Mouse (Mus musculus) gastrocnemius, adult 2 months (tissue): ENCODE results near the gene B4galt7. TPM values are rescaled to one million over a fixed set of nuclear protein-coding genes. Genes with fewer than 3 reads are reported as not detected.
"Not testable (repeated sequence)": the region's sequence is repeated elsewhere in the genome, so short reads cannot be mapped to it uniquely, and the experiment has no call there.

ENCODE experiments used
- DNase-seq: peaks from one replicate; pipeline ENCODE4 v3.0.0; 2022
- H3K27ac ChIP-seq: fragments of 200-600 bp; 2 replicates; pipeline ENCODE4 v1.8.1; 2022; ENCODE audit warnings: mild to moderate bottlenecking
- H3K4me3 ChIP-seq: fragments of 200-600 bp; 2 replicates; pipeline ENCODE4 v1.8.1; 2022; ENCODE audit warnings: mild to moderate bottlenecking, moderate library complexity
- CTCF ChIP-seq: fragments of 200-600 bp; IDR thresholded peaks from 2 replicates; pipeline ENCODE4 v1.8.1; 2022; ENCODE audit warnings: antibody characterized with exemption, mild to moderate bottlenecking, moderate library complexity
- intact Hi-C: fragments of 180-260 bp; cut with DNase I; formaldehyde crosslinking; loops from one replicate; pipeline ENCODE4 v1.15.1; 2025
- total RNA-seq, 2 experiments: library from RNA; stranded (reverse); gene quantifications; 2 replicates each; pipeline ENCODE4 v1.2.3; 2021

Gene B4galt7
- total RNA-seq, 2 experiments from 2014 or later = 5.9 to 7.1 TPM

DNA sequence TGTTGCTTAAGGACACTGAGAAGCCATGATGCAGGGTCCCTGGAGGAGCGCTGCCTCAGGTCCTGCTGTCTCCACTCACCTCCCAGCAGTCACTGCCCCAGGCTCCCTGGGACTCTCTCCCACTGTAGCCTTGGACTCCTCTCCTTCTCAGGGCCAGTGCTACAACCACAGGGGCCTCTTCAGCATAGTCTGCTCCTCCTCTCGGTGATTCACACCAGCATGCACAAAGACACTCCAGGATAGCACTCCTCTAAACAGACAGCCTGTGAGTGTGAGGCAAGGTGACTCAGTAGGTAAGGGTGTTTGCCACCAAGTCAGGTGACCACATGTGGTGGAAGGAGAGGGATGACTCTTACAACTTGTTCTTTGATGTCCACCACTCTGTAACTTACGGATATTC lies 4.9 kb downstream of the B4galt7 start:
- no peak for DNase-seq
- no peak for TF ChIP-seq CTCF
- H3K27ac ChIP-seq = no peak overlapping the region
- H3K4me3 ChIP-seq = no peak overlapping the region
- intact Hi-C loops = loop anchor here (5.0 kb wide), 1 partner anchor 123 kb away; the partner anchor contains the start of gene Pcbd2

DNA sequence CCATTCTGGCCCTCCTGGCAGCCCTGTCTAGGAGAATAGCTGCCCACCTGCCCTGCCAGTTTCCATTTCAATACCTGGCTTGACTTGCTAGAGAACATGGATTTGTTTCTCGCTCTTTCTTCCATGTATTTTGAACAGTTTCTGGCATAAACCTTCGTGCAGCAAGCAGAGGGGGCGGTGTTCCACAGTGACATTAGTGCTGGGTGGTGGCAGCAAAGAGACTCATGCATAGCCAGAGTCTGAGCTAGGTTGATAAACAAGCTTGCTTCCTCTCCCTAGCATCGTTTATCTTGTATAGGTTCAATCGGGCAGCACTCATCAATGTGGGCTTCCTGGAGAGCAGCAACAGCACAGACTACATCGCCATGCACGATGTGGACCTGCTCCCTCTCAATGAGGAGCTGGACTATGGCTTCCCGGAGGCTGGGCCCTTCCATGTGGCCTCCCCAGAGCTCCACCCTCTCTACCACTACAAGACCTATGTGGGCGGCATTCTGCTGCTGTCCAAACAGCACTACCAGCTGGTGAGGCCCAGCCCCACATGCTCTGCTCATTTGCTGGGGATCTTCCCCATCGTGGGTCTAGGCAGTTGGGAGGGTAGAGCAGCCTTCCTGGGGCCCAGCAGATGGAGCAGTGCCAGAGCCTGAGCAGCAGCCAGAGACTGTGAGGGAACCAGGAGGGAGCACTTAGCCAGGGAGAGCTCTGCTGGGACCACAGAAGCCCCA lies 7.4 kb downstream of the B4galt7 start:
- DNase-seq = no peak
- no peak for TF ChIP-seq CTCF
- H3K4me3 ChIP-seq = no peak overlapping the region
- intact Hi-C loops = no loop called here
- no peak overlapping the region for H3K27ac ChIP-seq

DNA sequence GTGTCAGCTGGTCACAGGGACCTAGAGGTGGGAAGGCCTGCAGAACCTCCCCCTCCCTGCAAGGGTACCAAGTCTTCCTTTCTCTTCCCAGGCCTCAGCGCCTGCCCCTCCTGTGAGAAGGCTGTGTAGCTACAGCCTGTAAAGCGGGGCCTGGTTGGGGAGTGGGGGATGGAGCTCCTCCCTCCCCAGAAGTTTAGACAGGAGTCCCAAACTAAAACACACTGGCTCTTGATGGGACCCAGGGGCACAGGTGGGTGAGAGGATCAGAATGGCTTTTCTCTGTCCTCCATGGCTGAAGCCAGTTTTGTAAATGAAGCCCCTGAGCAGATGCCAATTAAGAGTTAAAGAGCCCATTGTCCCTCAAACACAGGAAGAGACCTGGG lies 7.9 kb downstream of the B4galt7 start:
- Histone ChIP-seq H3K27ac (no peak overlapping the region), H3K4me3 (no peak overlapping the region)
- DNase-seq = no peak
- intact Hi-C loops = no loop called here
- TF ChIP-seq CTCF = no peak

DNA sequence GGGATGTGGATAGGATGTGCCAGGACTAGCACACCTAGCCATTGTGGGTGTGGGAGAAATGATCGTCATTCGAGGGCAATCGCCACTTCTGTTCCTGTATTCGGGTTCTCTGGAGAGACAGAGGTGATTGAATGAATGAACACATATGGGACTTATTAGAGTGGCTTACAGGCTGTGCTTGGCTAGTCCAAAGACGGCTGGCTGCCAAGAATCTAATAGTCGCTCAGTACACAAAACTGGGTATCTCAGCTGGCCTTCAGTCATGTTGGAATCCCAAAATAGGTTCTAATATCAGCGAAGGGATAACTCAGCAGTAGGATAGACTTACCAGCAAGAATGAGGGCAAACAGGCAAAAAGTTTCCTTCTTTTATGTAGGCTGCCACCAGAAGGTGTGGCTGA lies 12.3 kb downstream of the B4galt7 start:
- no peak overlapping the region for H3K4me3 ChIP-seq
- intact Hi-C loops = no loop called here
- no peak overlapping the region for H3K27ac ChIP-seq
- TF ChIP-seq CTCF = no peak
- DNase-seq = no peak

DNA sequence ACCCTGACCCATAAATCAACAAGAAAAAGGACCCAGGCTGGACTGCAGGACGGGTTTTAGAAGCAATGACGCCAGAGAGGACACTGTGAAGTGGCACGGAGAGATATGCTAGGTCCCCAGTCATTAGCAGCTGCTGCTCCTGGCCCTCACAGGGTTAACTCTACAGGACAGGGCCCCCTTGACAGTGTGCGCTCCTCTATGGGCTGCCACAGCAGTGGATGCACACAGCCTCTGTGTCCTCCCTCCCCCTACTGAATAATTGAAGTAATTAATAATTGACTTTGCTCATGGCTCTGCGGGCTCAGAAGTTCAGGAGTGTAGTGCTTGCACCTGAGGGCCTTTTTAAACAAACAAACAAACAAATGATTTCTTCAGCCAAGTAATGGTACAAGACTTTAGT lies 13.8 kb downstream of the B4galt7 start:
- intact Hi-C loops = no loop called here
- Histone ChIP-seq H3K27ac (no peak overlapping the region), H3K4me3 (no peak overlapping the region)
- no peak for TF ChIP-seq CTCF
- no peak for DNase-seq

DNA sequence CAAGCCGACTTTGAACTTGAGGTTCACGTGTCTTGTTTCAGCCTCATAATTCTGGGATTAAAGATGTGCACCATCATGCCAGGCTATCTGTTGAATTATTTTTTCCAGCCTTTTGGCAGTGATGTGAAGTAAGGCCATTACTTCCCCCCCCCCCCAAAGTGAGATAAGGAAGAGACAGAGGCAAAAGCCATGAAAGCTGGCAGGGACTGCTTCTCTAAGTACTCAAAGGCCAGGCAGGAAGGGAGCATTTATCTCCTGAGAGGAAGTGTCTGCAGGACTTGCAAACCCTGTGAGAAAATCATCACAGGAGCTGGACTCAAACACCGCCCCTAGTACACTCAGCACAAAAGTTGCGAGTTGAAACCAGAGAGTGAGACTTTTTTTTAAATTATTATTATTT lies 19.6 kb downstream of the B4galt7 start:
- Histone ChIP-seq H3K4me3 (no peak overlapping the region), H3K27ac (no peak overlapping the region)
- no peak for TF ChIP-seq CTCF
- intact Hi-C loops = no loop called here
- DNase-seq = no peak

DNA sequence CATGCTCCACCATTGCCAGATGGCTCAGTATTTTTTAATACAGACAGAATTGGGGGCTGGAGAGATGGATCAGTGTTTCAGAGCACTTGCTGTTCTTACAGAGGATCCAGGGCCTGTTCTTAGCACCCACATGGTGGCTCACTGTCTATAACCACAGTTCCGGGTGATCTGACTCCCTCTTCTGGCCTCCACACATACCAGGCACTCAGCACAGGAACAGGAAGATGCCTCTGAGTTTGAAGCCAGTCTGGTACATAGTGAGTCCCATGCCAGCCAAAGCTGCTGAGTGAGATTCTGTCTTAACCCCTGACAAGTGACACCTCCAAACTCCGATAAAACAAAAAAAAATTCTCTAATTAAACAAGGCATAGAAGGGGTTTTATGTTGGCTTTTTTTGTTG lies 20.6 kb downstream of the B4galt7 start:
- TF ChIP-seq CTCF = no peak
- DNase-seq = no peak
- no peak overlapping the region for H3K4me3 ChIP-seq
- no peak overlapping the region for H3K27ac ChIP-seq
- intact Hi-C loops = no loop called here

DNA sequence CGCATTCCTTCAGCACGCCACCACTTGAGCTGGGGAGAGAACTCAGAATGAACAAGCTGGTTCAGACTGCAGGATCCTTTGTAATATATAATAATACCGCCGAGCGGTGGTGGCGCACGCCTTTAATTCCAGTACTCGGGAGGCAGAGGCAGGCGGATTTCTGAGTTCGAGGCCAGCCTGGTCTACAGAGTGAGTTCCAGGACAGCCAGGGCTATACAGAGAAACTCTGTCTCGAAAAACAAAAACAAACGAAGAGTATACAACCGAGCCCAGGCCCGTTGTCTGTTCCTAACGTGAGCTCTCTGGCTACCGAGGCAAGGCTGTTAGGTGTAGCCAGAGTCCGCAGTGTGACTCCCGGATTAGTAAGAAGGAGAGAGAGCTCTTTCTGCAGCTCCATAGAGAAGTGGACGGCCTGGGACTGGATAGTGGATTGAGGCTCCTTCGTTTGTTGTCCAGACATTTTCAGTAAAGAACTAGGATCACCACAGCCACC lies 22.5 kb downstream of the B4galt7 start:
- Histone ChIP-seq H3K4me3 (peak overlapping the region; percentile 99), H3K27ac (peak overlapping the region; percentile 98)
- DNase-seq = not testable (repeated sequence)
- intact Hi-C loops = loop anchor here (2.0 kb wide), 1 partner anchor 19 kb away; no protein-coding TSS in a partner anchor

DNA sequence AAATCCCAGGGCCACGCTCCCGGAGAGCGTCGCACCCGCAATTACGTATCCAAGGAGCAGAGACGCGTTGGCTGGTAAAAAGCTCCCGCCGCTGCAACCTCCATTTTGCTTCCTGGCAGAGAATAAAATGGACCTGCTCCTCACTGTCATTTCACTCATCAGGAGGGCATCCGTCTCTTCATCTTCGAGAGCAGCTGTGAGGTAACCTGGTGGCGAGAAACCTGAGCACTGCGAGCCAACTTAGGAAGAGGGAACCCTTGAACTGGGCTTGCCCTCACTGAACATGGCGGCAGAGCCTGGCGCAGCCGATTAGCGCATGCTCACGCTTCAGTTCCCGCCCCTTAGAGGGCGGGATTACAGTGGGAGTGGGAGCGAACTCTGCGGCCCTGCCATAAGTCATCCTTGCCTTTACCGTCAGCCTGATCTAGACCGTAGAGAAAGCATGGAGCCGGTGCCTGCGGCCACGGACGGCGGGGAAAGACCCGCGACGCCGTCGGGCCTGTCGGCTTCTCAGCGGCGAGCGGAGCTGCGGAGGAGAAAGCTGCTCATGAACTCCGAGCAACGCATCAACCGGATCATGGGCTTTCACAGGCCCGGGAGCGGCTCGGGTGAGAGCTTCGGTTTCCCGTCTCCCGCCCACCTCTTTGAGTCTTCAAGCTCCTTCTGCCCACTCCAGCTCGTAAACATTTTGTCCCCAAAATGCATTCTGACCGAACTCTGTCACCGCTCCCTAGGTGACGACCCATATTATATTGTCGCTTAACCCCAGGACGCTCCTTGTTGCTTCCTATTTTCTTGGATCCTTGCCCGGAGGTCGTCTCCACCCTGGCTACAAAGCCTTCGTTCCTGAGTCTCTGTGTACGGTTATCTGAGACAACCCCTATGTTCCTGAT lies 23.2 kb downstream of the B4galt7 start, which contains the start of gene Caml:
Gene Caml (plus strand): TSS at position 357 of the 893 bp plus-strand sequence.
- intact Hi-C loops = loop anchor here (2.0 kb wide), 1 partner anchor 18 kb away; no protein-coding TSS in a partner anchor
- H3K27ac ChIP-seq = peak within 1 kb of the TSS; percentile 98
- TF ChIP-seq CTCF = no peak
- peak; percentile 92 for DNase-seq
- H3K4me3 ChIP-seq = peak within 1 kb of the TSS; percentile 99

DNA sequence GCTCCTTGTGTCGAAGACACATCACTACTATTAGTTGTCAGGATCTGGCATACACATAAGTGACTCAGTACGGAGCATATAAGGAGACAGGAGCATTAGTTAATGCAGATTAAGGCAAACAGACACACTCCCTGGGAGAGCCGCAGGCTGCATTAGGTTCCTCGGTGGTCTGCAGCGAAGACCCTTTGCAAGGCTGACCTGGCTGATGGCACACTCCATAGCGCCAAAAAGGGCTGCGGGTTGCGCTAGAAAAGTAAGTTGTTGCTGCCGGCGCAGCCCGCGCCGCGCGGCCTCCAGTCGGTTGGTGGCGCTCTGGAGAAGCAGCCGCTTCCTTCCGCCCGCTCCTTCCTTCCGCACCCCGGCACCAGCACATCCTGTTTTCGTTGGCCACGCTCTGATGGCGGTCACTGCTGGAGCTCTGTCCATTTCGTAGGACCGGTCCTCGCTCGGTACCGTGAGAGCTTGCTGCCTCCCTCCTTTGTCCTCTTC lies 35.0 kb downstream of the B4galt7 start, which contains the start of gene Ddx46:
Gene Ddx46 (plus strand): TSS at position 389 of the 489 bp plus-strand sequence.
- Histone ChIP-seq H3K27ac (peak within 1 kb of the TSS; percentile 92), H3K4me3 (peak within 1 kb of the TSS; percentile 92)
- DNase-seq = peak; percentile 94
- intact Hi-C loops = no loop called here
- peak; percentile 97; the same call in 1 of the 2 replicates for TF ChIP-seq CTCF

DNA sequence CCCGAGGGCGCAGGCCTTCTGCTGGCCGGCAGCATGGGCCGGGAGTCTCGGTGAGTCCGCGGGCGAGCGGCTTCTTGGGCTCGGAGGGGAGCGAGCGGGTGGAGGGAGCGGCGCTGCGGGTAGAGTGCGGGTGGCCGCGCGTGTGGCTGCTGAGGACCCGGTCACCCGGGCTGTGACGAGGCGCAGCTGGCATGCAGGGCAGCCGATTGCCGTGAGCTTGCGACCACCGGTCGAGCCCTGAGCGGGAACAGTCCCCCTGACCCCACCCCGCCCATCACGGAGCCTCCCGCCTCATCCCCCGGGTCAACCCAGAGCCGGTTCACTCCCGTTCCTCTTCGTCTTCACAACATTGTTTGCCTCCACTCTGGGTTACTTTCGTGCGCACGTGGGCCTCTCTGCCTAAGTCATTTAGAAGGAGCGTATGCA lies 35.5 kb downstream of the B4galt7 start:
- TF ChIP-seq CTCF = no peak
- no peak for DNase-seq
- intact Hi-C loops = no loop called here
- Histone ChIP-seq H3K27ac (peak overlapping the region; percentile 92), H3K4me3 (peak overlapping the region; percentile 92)

DNA sequence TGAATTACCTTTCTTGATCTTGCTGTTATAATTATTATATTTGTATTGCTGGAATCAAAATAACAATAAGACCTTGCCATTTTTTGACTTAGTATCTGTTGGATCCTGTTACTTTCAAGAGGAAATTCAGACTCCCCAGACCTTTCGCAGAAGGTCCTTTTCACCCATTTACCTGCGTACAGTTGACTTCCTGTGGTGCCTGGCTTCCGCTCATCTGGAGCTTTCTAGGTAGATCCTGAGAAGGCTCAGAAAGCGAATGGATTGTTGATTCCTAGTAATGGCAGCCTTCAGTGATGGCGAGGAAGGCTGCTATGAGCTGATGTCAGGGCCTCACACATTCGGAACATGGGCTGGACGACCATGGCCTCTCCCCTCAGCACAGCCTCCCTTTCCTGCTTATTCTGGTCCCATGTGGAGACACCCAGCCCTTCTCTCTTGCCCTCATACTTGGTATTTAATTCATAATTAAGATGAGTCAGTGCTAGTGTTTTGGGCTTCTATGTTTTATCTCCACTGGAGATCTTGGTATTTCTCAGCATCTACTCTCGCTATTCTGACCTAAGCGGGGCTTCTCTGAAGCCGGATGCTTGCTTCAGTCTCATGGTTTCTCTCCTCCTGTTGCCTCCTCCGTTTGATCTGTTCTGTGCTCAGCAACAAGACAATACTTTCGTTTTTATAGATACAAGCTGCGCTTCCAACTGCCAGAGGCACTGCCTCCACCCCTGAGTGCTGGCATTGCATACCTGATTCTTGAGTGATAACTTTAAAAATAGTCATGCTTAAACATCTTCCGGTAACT lies 36.7 kb downstream of the B4galt7 start:
- Histone ChIP-seq H3K4me3 (no peak overlapping the region; the same call in 1 of the 2 replicates), H3K27ac (no peak overlapping the region)
- TF ChIP-seq CTCF = no peak
- intact Hi-C loops = no loop called here
- no peak for DNase-seq
